Mouse (Mus musculus) A20 (cell line): ENCODE measurements around the gene Ugp2.
A peak's percentile ranks its signal among the peaks of the same experiment; 100 is the strongest.

Source experiments
- DNase-seq: peaks from one replicate; pipeline ENCODE4 v3.0.0-alpha.2; 2011; ENCODE audit warnings: low read depth, low spot score

The Ugp2 gene

DNA sequence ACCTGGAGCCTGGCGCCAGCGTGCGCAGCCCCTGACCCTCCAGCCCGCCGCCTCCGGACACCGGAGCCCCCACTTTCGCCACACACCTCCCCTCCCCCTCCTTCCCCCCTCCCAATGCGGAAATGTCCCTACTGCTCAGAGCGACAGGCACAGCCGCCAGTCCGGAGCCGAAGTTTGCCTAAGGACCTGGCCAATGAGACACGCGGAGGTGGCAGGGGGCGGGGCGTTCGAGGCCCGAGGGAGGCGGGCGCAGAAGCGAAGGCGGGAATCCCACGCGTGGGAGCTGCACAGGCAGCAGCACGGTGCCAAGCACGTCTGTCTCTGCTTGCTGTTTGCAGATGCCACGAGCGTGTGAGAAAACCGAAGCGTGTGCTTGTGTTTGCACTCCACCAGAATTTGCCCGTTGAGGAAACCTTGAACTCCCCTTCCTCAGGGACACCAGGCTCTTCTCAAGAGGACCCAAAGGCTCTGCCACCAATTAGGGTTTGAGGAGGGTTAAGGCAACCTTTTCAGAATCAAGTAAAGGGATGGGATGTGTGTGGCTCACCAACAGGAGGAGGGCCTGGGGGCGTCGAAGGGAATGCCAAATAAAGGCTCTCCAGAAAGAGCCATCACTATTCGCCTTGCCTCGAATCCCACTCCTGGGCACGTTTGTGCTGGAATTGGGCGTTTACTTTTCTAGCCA is at the start of gene Ugp2:
Ugp2 (minus strand) TSS at position 80 of the 685 bp plus-strand sequence.
- DNase-seq = peak; percentile 98

DNA sequence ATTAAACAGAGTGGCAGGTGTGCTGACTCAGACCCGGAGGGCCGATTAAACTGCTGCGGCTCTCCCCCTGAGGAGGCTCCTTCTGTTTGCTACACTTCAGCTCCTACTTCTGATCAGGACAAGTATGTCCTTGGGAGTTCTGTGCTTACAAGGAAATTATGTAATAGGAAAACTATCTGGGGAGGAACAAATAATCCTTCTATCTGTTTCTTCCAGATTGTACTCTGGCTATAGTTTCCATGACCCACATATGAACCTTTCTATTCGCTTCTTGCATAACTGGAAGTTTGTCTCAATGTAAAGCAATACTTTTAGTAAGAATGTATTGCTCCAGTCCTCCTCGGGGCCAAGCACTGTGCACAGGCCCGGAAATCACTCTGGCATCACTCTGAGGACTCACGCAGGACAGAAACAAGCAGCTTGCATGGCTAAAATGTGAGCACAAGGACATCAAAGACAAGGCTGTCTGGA is 43.9 kb upstream of the Ugp2 start:
- no peak for DNase-seq

DNA sequence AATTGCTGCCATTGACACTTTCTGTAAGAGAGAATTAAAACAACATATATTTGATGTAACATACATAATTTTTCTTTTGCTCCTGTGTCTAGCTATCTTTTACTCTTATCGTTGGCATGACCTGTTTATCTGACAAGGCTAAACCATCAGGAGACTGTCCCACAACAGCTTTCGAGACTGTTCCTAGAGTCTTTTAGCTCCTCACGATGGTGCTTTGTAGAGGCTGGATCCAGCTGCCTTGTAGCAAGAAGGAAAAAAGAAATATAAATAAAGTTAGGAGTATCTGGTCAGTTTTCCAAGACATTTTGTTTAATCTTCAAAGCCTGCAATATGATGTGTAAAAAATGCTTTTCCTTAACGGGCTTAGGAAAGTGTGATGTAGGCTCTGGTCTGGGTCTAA is 35.7 kb upstream of the Ugp2 start:
- DNase-seq = no peak

DNA sequence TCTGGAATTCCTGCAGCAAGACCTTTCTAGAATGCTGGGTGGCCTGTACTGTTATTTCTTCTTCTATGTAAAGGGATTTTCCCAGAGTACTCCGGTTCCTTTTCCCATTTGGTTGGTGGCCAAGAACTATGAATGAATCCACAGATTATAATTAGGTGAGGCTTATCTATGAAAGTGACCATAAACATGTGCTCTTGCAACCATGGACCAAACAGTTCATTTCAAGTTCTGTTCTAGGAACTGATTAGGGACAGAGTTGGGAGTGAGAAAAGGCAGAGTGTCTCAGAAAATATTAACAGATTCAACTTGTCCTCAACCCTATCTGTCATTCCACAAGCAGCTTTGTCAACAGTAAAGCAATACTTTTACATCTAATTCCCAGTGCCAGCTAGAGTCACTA is 35.1 kb upstream of the Ugp2 start:
- DNase-seq = no peak

DNA sequence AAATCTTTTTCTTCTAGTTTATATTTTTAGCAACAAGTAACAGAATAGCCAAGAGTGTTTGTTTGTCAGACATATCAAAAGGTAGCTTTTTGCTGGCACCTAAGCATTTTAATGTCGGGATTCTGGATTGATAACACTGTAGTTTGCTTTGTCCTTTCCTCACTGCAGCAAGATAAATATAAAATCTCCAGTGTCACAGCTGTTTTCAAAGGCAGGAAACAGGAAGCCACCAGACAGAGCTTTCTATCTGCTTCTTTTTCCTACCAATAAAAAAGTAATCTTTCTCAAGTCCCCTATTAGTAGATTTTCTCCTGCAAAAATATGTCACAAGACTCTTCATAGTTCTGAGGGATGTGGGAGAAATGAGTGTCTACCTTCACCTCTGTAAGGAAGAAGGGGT is 32.9 kb upstream of the Ugp2 start:
- no peak for DNase-seq

DNA sequence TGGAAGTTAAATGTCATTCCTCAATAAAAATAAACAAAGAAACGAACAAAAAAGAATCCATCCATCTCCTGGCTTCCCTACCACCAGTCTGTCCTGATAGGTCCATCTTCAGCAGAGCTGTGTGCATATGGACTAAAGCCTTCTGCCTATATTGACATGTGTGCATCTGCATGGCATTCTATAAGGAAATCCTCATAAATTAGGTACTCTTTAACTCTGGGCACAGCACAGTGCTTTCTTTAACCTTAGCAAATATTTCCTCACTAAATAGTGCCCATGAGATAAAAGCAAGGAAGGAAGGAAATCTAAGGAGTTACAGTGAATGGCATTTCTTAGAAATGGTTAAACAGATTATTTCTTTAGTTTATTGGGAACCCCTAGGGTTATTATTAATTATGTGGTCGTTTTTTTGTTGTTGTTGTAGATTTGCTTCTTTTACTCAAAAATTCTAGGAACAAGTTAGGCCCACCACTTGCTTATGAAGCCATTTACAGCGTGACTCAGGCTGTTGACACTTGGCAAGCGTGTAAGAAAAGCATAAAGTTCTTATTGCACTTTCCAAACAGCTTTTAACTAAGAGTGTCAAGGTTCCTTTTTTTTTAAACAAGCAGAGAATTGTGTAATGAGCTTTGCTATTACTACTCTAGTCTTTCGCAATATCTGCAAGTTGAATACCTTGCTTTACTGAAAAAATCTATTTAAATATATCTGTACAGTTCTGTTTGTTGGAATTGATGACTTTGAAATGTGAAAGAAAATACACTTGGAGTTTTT is 31.7 kb upstream of the Ugp2 start:
- DNase-seq = no peak

DNA sequence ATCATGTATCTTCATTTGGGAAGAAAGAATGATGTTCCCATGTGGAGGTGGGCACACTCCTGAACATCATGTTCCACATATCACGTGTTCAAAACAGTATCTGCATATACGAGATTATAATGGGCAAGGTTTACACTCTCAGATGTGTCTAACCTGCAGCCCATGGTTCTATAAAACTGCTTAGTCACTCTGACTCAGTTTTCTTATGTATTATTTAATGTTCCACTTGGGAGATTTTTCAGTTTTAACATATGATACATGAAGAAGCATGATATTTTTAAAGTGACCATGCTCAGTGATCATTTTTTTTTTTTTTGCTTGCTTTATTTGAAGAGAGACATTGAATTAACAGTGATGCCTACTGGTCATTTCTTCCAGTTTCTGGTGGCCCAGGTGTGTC is 30.2 kb upstream of the Ugp2 start:
- no peak for DNase-seq

DNA sequence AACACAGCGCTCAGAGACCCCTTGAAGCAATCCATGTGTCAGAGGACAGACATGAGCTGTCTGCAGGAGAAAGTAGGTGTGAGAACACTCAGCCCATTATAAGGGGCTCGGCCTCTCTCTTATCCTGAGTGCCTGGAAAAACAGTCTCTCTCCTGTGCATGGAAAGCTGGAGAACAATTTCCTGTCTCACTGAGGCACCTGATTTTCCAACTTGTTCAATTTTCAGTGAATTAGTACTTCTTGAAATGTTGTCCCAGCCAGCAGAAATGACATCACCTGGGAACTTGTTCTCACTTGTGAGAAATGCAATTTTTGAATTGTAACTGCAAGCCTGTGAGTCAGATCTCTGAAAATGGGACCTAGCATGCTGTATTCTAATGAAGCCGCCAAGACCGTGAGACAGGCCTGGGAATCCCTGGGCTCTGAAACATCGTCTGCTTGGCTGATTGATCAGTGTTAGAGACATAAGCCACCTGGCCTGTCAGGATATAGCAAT is 28.2 kb upstream of the Ugp2 start:
- DNase-seq = no peak

DNA sequence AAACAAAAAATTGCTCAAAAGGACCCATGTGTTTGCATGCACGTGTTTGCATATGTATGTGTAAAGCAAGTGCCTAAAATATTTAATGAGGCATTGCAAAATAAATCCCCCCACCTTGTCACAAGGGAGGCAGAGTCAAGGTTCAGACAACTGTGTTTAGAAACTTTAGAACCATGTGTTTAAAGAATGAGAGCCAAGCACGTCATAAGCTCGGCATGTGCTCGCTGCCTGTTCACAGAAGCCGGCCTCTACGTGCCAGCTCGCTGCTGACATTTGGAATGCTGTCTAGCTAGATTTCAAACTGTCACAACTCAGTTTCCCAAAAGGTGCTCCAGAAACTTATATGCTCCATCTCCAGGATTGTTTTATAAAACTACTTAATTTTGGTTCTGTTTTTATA is 27.5 kb upstream of the Ugp2 start:
- no peak for DNase-seq

DNA sequence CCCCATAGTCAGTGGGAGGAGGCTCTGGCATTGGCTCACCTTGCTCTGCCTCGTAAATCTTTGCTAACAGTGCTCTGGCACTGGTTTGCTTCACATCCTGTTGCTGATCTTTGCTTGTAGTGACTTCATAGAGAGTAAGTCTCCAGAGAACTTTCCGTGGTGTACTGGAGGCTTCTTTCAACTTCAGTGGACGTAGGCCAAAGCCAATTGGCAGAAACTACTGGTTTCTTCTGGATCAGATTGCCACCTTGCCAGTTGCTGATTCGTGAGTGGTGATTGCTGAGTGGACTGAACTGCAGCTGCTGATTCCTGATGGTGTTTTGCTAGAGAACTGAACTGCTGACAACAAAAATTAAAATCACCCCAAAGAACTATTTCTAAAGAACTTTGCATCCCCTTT is 15.8 kb upstream of the Ugp2 start:
- DNase-seq = no peak

DNA sequence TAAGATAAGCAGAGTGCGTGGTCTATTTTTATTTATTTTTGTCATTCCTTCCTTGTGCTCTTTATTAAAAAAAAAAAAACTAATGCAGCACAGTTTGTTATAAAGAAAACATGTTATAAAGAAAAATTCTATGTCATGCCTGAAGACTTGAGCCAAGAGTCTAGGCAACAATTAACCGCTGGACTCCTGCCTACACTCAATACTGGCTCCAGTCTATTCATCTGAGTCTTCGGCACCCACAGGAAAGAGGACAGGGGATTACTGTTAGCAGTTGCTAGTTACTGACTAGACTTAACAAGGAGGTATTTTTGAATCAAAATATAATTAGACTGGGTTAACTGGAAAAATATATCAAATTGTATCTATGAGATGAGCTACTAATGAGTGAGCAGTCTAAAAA is 3.1 kb upstream of the Ugp2 start:
- no peak for DNase-seq

DNA sequence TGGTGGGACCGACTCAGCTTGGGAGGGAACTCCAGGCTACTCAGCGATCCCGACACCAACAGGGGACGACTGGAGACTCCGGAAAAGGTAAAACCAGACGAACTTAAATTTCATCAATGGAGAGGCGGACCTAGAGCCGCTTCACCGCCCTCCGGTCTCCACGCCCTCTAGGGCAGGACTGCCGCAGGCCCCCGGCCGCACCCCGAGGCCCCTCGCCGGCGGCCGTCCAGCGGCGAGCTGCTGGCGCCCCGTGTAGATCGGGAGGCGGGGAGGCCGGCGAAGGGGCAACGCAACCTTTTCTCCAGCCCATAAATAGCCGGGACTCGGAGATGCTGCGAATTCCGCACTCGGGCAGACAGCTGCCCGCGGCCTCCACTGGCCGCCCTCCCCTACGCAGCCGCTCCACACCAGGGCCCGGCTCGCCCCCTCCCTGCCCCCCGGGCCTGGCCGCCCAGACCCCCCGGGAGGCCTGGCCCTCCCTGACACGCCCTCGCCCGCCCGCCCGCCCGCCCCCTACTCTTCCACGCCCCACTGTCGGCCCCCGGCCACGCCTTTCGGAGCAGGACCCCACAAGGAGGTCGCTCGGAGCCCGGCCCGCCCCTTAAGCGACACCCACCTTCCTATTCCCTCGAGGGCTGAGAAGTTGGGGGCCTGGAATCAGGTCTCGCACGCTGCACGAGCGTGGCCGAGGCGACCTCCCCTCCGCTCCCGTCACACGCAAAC is 441 bp downstream of the Ugp2 start:
- peak; percentile 90 for DNase-seq

DNA sequence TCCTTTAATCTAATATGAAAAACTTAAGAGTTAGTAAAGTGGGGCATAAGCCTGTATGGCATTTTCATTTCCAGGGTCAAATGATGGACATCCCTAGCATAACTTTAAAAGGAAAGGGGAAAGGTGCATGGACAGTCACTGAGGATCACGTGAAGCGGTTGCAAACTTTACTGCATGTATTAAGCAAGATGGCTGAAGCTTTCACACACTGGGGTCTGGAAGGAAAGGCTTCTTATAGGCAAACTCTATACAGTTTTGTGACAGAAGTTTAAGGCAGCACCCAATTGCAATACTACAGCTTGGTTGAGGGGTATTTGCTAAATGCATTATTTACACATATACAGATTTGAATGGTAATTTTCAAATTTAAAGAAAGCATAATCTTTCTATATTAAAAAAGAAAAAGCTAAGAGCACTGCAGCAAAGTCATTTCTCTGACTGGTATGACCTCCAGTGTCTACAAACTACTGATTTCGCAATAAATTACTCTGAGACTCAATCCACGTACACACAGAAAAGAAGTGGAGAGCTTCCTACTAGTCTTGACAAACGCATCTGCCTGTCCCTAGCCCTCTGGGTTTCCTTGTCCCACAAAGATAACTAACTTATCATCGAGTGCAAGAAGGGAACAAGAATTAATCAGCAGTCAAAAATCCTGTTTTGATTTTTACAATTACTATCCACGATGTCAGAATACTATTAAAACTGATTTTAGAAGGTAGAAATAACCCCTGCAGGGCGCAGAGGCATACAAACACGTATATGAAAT is 1.6 kb downstream of the Ugp2 start:
- DNase-seq = no peak

DNA sequence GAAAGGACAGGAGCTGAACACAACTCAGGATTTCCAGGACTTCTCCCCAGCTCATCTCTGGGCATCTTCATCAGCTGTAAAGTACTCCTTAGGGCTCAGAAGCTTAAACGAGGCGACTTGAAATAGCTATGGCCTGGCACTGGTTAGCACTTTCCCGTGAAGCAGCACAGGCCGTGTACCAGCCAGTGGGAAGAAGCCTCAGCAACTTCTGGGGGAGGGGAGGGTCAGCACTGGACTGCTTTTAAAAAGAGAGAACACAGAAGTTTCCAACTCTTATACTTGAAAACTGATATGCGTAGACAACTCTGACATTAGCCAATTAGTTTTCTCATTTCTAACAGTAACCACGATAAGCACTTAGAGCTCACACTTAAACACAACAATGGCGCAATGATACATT is 2.5 kb downstream of the Ugp2 start:
- no peak for DNase-seq

DNA sequence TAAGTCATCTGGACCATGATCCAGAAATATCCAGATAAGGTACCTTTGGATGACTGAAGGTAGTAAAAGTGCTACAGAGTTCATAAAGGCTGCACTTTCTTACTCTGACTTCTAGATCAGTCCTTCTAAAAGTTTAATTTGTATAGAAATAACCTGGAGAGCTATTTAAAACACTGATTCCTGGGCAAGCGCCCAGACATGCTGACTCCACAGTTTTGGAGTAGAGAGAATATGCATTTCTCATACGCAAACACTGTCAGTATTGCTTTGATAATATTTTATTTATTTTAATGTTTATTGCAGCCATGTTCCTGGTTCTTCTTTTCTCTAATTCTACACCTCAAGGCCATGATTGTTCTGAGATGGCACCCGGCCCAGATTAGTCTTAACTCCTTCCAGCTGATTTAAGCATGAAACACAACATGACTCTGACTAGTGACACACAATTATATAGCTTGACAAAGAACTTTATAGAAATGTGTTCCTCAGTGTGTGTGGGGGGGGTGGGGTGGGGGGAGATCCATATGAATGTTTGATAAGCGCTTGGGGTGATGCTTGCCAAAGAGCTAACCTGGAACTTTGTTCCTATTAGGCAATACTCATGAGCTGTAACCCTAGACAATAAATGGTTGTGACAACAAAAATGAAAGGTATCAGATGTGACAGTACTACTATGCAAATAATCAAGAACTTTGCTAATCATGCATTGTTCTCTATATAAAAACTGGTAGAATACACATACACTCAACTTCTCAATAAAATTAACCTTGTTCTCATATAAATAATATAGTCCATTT is 7.7 kb downstream of the Ugp2 start:
- DNase-seq = no peak

DNA sequence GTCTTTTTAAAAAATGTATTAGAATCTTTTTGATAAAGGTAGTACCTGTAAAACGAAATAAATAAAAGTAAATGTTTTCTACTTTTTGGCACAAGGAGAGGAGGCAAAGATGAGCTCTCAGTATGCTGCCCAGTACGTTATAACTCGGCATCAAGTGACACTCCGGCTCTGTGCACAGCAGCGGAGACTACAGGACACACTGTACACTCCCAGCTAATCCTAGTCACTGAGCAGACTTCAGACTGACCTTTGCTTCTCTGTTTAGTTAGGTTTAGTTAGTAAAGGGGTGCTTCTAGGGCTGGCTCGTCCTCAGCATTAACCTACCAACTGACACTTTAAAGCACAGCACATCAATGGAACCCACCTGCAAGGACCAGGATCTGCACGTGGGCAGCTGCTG is 19.7 kb downstream of the Ugp2 start:
- DNase-seq = no peak

DNA sequence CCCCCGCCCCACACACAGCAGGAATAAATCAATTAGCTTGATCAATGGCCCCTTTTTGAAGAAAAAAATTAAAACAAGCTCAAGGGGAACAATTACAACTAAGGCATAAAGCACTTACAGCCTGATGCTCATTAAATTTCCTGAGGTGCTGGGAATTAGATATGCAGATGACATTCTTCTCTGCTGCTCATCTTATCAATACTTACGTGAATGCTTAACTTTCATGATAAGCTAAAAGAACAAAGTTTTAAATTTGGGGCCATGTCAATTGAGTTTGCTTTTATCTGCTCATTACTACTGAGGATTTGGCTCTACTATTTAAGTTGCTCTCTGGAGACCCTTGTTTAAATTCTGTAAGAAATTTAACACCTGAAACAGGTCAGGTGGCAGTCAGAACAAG is 22.1 kb downstream of the Ugp2 start:
- DNase-seq = no peak

DNA sequence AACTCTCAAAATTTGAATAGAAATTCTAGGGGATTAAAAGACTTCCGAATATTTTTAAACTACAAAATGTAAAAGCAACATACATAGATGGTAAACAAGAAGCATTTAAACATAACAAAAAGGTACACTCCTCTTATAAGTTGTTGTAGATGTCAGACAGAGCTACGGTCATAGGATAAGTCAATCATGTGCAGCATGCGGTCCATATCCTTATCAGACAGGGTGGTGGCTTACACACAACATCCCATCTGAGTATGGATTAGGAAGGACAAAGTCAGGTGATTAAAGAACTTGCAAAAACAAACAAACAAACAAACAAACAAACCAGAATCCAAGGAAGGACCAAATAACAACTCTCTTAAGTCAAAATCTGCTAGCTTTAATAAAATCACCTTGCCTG is 25.0 kb downstream of the Ugp2 start:
- no peak for DNase-seq

DNA sequence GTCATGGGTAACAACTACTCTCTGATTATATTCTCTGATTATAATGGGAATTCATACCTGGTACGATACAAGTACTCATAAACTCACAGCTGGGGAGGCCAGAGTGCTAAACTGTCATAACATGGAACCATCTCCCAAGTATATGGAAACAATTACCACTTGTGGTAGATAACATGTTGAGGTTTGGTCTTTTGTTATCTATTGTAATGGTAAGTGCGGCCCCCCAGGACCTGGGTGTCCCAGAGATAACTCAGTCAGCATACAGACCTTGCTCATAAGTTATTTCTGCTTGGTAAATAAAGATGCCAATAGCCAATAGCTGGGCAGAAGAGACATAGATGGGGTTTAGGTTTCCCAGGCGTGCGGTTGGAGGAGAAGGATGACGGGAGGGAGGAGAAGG is 27.5 kb downstream of the Ugp2 start:
- no peak for DNase-seq

DNA sequence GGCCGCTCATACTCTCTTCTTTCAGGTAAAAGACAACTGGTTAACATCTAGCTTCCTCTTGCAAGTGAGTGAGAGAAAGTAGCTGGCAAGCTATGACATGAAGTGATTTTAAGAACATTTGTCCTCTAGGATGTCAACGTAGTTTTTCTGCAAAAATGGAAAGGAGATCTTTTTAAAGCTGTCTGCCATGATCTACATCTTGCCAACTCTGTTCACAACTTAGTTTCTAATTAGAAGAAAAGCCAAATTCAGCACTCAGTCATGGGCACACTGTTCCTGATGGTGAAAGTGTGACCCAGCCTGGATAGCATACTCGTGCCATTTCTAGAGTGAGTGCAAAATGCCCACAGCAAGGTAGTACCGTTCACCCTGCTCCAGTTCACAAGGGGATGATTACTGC is 31.9 kb downstream of the Ugp2 start:
- no peak for DNase-seq

DNA sequence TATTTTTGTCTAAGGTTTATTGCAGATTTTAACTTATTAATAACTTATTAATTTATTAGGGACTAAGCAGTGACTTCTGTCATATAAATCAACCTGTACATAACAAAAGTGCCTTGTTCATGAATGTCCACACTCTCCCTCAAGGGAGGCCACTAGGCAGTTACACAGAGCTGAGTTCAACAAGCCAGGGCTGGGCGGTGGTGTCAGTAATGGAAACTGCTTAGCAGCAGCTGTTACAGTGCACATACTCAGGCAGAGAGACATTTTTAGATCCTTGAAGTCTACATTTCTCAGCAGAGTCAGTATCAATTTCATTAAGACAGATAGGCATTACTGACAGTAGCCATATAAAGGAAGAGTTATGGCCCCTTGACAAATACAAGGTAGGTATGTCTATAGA is 33.1 kb downstream of the Ugp2 start:
- DNase-seq = no peak
